Mouse (Mus musculus) neural tube, embryonic 15.5 days (tissue): ENCODE measurements at regions not wholly inside any gene's neighbourhood (a gene's known extent, or its start where the extent isn't known, plus 50 kb on each side); places are given as distances from the start of the nearest gene placed in this dataset.

Experiments used
- ATAC-seq: fragments of 200-750 bp; cut with Nextera tagmentation; 2 replicates; pipeline ENCODE4 v1.8.0; 2017; ENCODE audit warnings: mild to moderate bottlenecking, moderate TSS enrichment, moderate library complexity; ENCODE audit not compliant: low FRiP score
- H3K27ac ChIP-seq: fragments of 300-500 bp; sonication (generic); replicated peaks from 2 replicates; pipeline ENCODE4 v1.5.1; 2015; ENCODE audit warnings: mild to moderate bottlenecking, inconsistent platforms
- H3K27me3 ChIP-seq: fragments of 300-500 bp; sonication (generic); replicated peaks from 2 replicates; pipeline ENCODE4 v1.6.1; 2015; ENCODE audit warnings: inconsistent platforms
- H3K36me3 ChIP-seq: fragments of 300-500 bp; sonication (generic); 2 replicates; pipeline ENCODE4 v1.6.1; 2015; ENCODE audit warnings: inconsistent platforms
- H3K4me1 ChIP-seq: fragments of 300-500 bp; sonication (generic); 2 replicates; pipeline ENCODE4 v1.6.1; 2015; ENCODE audit warnings: inconsistent platforms
- H3K4me2 ChIP-seq: fragments of 300-500 bp; sonication (generic); 2 replicates; pipeline ENCODE4 v1.6.1; 2015; ENCODE audit warnings: inconsistent platforms, mild to moderate bottlenecking, moderate library complexity
- H3K4me3 ChIP-seq: fragments of 300-500 bp; sonication (generic); replicated peaks from 2 replicates; pipeline ENCODE4 v1.5.1; 2015; ENCODE audit warnings: mild to moderate bottlenecking, inconsistent platforms
- H3K9ac ChIP-seq: fragments of 300-500 bp; sonication (generic); replicated peaks from 2 replicates; pipeline ENCODE4 v1.6.1; 2015; ENCODE audit warnings: mild to moderate bottlenecking, inconsistent platforms
- H3K9me3 ChIP-seq: fragments of 300-500 bp; sonication (generic); replicated peaks from 2 replicates; pipeline ENCODE4 v1.6.1; 2016; ENCODE audit warnings: inconsistent platforms
- WGBS: fragments of 180-500 bp; shearing (Covaris S2); methylation state at CpG from one replicate; pipeline ENCODE4 v1.1.7; 2015; ENCODE audit warnings: mixed read lengths; 5-methylcytosine and 5-hydroxymethylcytosine counted together

DNA sequence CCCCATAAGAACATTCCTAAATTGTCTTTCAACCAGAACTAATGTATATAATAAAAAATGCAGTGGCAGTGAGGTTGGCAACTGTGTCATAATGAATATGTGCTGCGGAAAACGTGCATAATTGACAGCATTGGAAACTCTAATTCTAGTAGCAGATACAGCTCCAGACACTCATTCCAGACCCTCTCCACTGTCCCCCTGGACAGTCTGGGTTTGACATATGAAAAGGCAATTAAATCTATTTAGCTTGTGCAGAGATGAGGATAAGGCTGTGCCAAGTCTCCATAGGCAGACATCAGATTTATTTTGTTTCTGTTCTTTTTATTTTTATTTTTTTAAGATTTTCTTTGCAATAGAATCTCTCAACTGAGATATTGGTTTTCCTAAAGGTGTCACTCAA, 392.3 kb downstream of the Lrriq3 start:
- ATAC-seq: no peak
- H3K9ac ChIP-seq: no peak overlapping the region
- no peaks in the 10 kb centered on the region for H3K9me3 ChIP-seq
- whole genome bisulfite sequencing: 44% methylated on average over 2 of the region's 2 CpGs
- H3K4me2 ChIP-seq: no peak overlapping the region
- H3K4me3 ChIP-seq: no peak overlapping the region
- H3K27me3 ChIP-seq: no peaks in the 10 kb centered on the region
- no peaks in the 10 kb centered on the region for H3K36me3 ChIP-seq
- H3K4me1 ChIP-seq: no peaks in the 10 kb centered on the region
- no peak overlapping the region for H3K27ac ChIP-seq

GRCm38 (mm10) chr3:155487877-155488537, 394.8 kb downstream of the Lrriq3 start:
- H3K4me3 ChIP-seq: no peak overlapping the region
- H3K4me1 ChIP-seq: no peaks in the 10 kb centered on the region
- no peaks in the 10 kb centered on the region for H3K36me3 ChIP-seq
- no peak overlapping the region for H3K27ac ChIP-seq
- 30% methylated on average over 8 of the region's 8 CpGs for WGBS
- no peak overlapping the region for H3K4me2 ChIP-seq
- no peaks in the 10 kb centered on the region for H3K9me3 ChIP-seq
- no peak for ATAC-seq
- H3K27me3 ChIP-seq: no peaks in the 10 kb centered on the region
- no peak overlapping the region for H3K9ac ChIP-seq

GRCm38 (mm10) chr3:155490670-155491069, 397.4 kb downstream of the Lrriq3 start:
- no peaks in the 10 kb centered on the region for H3K27me3 ChIP-seq
- no peak overlapping the region for H3K9ac ChIP-seq
- no peak overlapping the region for H3K4me3 ChIP-seq
- no peaks in the 10 kb centered on the region for H3K4me1 ChIP-seq
- H3K9me3 ChIP-seq: no peaks in the 10 kb centered on the region
- no peaks in the 10 kb centered on the region for H3K36me3 ChIP-seq
- no peak for ATAC-seq
- 44% methylated on average over 1 of the region's 1 CpGs for WGBS
- no peak overlapping the region for H3K4me2 ChIP-seq
- no peak overlapping the region for H3K27ac ChIP-seq

GRCm38 (mm10) chr3:155510161-155510857, 417.1 kb downstream of the Lrriq3 start:
- H3K36me3 ChIP-seq: no peaks in the 10 kb centered on the region
- no peaks in the 10 kb centered on the region for H3K27me3 ChIP-seq
- H3K4me3 ChIP-seq: no peak overlapping the region
- no peaks in the 10 kb centered on the region for H3K4me1 ChIP-seq
- no peak overlapping the region for H3K27ac ChIP-seq
- no peak overlapping the region for H3K4me2 ChIP-seq
- no peak overlapping the region for H3K9ac ChIP-seq
- ATAC-seq: no peak
- 73% methylated on average over 1 of the region's 1 CpGs for WGBS
- H3K9me3 ChIP-seq: no peaks in the 10 kb centered on the region

DNA sequence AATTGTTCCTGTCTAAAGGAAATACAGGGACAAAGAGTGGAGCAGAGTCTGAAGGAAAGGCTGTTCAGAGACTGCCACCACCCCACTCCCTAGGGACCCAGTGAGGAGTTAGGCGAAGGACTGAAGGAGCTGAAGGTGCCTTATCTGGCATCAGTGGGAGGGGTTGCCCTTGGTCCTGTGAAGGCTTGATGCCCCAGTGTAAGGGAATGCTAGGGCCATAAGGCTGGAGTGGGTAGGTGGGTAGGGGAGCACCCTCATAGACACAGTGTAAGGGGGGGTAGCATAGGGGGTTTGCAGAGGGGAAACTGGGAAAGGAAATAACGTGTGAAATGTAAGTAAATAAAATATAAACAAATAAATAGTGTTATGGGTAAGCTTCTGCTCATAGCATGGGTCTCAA, 420.7 kb downstream of the Lrriq3 start:
- Histone ChIP-seq H3K4me3 (no peak overlapping the region), H3K4me1 (no peaks in the 10 kb centered on the region), H3K9me3 (no peaks in the 10 kb centered on the region), H3K27me3 (no peaks in the 10 kb centered on the region), H3K27ac (no peak overlapping the region), H3K36me3 (no peaks in the 10 kb centered on the region), H3K9ac (no peak overlapping the region), H3K4me2 (no peak overlapping the region)
- 84% methylated on average over 2 of the region's 2 CpGs for WGBS
- ATAC-seq: no peak

GRCm38 (mm10) chr3:155529312-155529711, 436.1 kb downstream of the Lrriq3 start:
- no peak for ATAC-seq
- Histone ChIP-seq H3K4me2 (no peak overlapping the region), H3K4me3 (no peak overlapping the region), H3K9ac (no peak overlapping the region), H3K36me3 (no peaks in the 10 kb centered on the region), H3K27ac (no peak overlapping the region), H3K27me3 (no peaks in the 10 kb centered on the region), H3K9me3 (no peaks in the 10 kb centered on the region), H3K4me1 (no peaks in the 10 kb centered on the region)
- 79% methylated on average over 3 of the region's 3 CpGs for WGBS

GRCm38 (mm10) chr3:155530811-155531210, 437.6 kb downstream of the Lrriq3 start:
- Histone ChIP-seq H3K36me3 (no peaks in the 10 kb centered on the region), H3K4me3 (no peak overlapping the region), H3K27me3 (no peaks in the 10 kb centered on the region), H3K27ac (no peak overlapping the region), H3K4me2 (no peak overlapping the region), H3K9ac (no peak overlapping the region), H3K9me3 (no peaks in the 10 kb centered on the region), H3K4me1 (no peaks in the 10 kb centered on the region)
- no peak for ATAC-seq

DNA sequence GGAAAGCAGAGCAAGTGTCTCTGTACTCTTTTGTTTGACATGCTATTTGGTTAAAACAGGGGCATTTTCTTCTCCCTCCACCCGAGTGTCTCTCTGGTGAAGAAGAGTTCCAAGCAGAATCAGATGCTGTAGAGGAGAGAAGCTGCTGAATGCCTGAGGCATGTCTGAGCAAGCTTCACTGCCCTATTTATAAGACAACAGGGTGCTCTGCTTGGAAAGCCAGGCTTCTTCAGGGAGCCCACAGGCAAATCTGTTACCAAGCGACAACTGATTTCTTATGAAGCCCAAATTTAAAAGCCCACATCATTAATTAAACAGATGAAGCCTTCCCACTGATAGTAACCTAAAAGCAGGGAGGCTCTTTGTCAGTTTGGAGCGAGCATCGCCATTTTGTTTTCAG, 438.8 kb downstream of the Lrriq3 start:
- Histone ChIP-seq H3K36me3 (no peaks in the 10 kb centered on the region), H3K9ac (no peak overlapping the region), H3K27me3 (no peaks in the 10 kb centered on the region), H3K27ac (no peak overlapping the region), H3K4me1 (no peaks in the 10 kb centered on the region), H3K4me2 (no peak overlapping the region), H3K9me3 (no peaks in the 10 kb centered on the region), H3K4me3 (no peak overlapping the region)
- ATAC-seq: no peak
- WGBS: 61% methylated on average over 4 of the region's 4 CpGs

- Histone ChIP-seq H3K36me3 (no peaks in the 10 kb centered on the region), H3K4me3 (no peak overlapping the region), H3K4me2 (no peak overlapping the region), H3K9me3 (no peaks in the 10 kb centered on the region), H3K4me1 (no peaks in the 10 kb centered on the region), H3K9ac (no peak overlapping the region), H3K27ac (no peak overlapping the region), H3K27me3 (no peaks in the 10 kb centered on the region)
- WGBS: 87% methylated on average over 6 of the region's 6 CpGs
- ATAC-seq: no peak
Measured at GRCm38 (mm10) chr3:155548204-155548603, 455.0 kb downstream of the Lrriq3 start.

DNA sequence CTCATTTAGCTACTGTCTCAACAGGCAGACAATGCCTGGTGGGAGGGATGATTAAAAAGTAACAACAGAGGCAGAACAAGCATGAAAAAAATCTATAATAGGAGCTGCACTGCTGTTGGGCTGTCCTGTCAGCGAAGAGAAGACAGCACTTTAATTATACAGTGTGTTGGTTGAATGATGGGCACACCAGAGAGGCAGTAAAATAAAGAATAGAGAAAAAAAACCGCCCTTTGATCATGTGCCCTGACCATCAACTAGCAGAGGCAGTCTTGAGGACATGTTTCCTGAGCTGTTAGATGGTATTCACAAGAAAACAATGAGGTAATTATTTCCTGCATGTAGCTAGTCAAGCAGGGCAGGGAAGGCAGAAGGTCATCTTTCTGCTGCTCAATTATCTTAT, 483.9 kb downstream of the Lrriq3 start:
- WGBS: 16% methylated on average over 2 of the region's 2 CpGs
- no peaks in the 10 kb centered on the region for H3K27me3 ChIP-seq
- ATAC-seq: no peak

GRCm38 (mm10) chr3:155604001-155604400, 510.8 kb downstream of the Lrriq3 start:
- H3K27me3 ChIP-seq: no peaks in the 10 kb centered on the region
- WGBS: 71% methylated on average over 1 of the region's 1 CpGs
- H3K4me3 ChIP-seq: no peak overlapping the region
- H3K4me2 ChIP-seq: no peak overlapping the region
- no peak overlapping the region for H3K27ac ChIP-seq
- no peaks in the 10 kb centered on the region for H3K36me3 ChIP-seq
- no peaks in the 10 kb centered on the region for H3K4me1 ChIP-seq
- H3K9ac ChIP-seq: no peak overlapping the region
- ATAC-seq: no peak
- no peaks in the 10 kb centered on the region for H3K9me3 ChIP-seq

More for the DNA sequence above, 483.9 kb downstream of the Lrriq3 start:
- H3K36me3 ChIP-seq: no peaks in the 10 kb centered on the region
- H3K4me3 ChIP-seq: no peak overlapping the region
- no peaks in the 10 kb centered on the region for H3K4me1 ChIP-seq
- H3K9me3 ChIP-seq: no peaks in the 10 kb centered on the region
- H3K4me2 ChIP-seq: no peak overlapping the region
- H3K9ac ChIP-seq: no peak overlapping the region
- H3K27ac ChIP-seq: no peak overlapping the region
